Mouse (Mus musculus) urinary bladder, postnatal 36 days (tissue): ENCODE measurements around the gene Fbxo36.
A peak's percentile ranks its signal among the peaks of the same experiment; 100 is the strongest.

Experiments used
- DNase-seq, 2 experiments: peaks; one replicate each; pipeline ENCODE4 v3.0.0; 2022; ENCODE audit warnings: low spot score in 2 of 2, mixed read lengths in 1 of 2

Gene Fbxo36

DNA sequence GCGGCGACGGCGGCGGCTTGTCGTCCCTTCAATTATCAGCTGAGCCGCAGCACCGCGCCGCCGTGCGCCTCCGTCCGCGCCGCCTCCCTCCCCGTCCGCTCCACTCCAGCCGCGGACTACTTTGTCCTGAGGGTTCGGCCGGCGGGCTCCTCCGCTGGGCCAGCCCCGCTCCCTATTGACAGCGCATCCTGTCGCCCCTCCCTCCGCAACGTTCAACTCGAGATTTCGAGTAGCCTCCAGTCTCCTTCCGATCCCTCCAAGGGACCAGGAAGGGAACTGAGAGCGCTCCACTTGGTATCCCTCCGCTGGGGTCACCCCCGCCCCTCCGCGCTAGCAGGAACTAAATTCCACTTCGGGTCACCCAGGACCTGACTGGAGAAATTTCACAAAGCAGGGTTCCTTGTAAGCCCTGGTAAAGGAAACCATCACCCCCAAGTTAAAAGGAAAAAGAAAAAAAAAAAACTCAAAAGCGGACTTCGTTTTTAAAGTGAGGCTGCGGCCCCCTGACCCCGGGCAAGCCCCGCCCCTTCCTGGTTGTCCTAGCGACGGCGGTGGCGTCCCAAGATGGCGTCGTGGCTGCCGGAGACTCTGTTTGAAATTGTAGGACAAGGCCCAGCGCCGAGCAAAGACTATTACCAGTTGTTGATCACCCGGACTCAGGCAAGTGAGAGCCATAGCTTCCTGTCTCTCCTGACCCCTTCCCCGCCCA lies at the start of gene Fbxo36:
Gene Fbxo36 (plus strand): TSS at position 533 of the 709 bp plus-strand sequence.
- DNase-seq: peak; percentile 87 to 92

DNA sequence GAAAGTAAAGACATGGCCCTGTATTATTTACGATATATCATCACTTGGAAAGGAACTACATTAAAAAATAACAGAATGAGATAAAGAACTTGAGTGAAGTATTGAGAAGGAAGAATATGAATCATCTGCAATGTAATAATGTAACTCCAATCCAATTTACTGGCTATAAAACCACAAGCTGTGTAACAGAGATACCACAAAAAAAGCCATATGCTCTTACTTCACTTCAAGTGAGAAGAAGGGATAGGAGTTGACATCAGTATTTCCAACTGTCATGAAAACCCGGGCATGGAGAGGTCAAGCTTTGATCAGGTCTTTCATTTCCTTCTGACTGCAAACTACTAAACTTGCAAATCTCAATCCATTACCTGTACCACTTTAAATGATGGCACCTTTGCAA lies 48.2 kb upstream of the Fbxo36 start:
- DNase-seq: no peak

- DNase-seq: no peak
Observed at GRCm38 (mm10) chr1:84795335-84795734, 44.3 kb upstream of the Fbxo36 start.

- no peak for DNase-seq
Observed at GRCm38 (mm10) chr1:84799166-84799565, 40.5 kb upstream of the Fbxo36 start.

DNA sequence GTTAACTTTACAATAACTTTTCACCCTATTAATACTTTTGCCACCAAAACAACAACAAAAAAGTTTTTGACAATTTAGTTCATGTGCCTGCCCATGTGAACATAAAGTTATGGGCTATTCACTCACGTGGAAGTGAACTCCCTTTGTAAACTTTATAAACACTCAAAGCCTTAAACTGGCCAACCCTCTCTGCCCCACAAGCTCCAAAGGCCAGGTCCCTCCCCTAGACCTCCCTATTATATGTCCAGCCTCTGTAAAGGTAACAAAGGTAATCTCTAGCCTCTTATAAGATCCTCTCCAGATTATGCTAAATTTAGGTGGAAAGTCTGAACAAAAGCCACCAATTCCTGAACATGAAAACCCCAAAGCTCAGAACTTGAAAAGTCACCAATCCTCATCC lies 35.9 kb upstream of the Fbxo36 start:
- no peak for DNase-seq

DNA sequence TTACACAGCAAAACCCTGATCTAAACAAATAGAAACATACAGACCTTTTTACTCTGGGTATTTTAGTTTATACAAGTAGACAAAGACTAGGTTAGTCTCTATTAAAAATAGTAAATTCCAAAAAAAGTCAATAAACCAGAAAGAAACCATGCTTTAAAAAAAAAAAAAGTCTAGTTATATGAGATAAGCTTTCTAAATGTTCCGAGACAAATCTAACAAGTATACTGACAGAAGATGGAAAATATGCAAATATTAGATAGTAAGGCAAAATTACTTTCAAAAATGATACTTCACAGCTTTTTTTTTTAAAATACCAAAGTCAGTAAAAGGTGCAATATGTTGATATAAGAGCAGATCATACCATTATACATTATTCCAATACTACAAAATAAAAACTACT lies 22.0 kb upstream of the Fbxo36 start:
- DNase-seq: no peak

DNA sequence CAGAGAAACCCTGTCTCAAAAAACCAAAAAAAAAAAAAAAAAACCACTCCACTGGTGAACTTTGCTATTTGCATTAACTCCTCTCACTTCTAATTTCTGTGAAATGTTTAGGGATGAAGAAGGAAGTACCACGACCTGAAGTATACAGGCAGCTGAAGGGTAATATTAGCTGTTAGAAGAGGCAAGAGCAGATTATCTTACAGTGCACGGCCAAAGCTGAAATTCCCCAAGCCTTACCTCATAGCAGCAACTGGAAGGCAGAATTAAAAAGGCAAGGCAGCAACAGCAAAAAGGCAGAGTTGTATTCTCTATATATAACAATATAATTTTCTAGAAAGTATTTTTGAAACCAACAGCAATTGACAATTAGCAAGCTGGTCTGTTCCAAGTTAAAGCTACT lies 14.6 kb upstream of the Fbxo36 start:
- DNase-seq: no peak

- DNase-seq: no peak
Observed at GRCm38 (mm10) chr1:84837523-84838145, 2.0 kb upstream of the Fbxo36 start.

- no peak for DNase-seq
Observed at GRCm38 (mm10) chr1:84838156-84838555, 1.5 kb upstream of the Fbxo36 start.

DNA sequence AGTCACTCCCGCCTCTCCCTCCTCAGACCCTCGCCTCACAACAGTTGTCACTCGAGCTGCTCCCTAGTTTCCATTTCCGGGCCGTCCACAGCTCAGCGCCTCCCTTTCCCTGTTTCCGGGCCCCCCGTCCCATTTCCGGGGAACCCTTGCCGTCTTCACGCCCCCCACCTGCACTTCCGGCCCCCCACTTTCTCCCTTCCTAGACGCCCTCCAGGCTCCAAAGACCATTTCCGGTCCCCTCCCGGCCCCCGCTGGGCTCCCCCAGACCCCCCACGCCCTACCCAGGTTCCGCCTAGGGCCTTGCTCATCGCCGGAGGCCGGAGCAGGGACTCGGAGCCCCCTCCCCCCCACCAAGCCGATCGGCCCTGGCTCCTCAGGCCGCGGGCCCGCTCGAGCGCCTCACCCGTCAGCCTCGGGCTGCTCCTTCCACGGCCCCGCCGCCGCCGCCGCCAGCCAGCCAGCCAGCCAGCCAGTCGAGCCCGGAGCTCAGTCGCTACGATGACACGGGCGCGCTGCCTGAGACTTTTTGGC lies 955 bp upstream of the Fbxo36 start:
- DNase-seq: peak; percentile 57 to 69

GRCm38 (mm10) chr1:84840018-84840664 lies 500 bp downstream of the Fbxo36 start, which contains the start of gene Trip12:
Trip12 (minus strand) TSS chr1:84840516.
- DNase-seq: no peak

DNA sequence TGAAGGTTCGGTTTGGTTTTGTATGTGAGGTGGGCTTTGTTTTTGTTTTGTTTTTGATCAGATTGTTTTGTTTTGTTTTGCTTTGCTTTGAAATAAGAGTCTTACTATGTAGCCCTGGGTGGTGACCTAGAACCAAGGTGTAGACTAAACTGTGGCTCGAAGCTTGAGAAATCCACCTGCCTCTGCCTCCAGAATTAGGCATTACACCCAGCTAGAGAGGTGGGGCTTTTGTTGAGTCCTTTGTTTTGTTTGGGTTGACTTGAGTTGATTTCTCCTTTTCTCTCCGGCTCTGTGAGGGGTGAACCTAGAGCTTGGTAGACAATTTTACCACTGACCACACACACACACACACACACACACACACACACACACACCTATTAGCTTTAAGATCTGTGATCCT lies 1.4 kb downstream of the Fbxo36 start:
- no peak for DNase-seq

- no peak for DNase-seq
Observed at GRCm38 (mm10) chr1:84843366-84843765, 3.7 kb downstream of the Fbxo36 start.

DNA sequence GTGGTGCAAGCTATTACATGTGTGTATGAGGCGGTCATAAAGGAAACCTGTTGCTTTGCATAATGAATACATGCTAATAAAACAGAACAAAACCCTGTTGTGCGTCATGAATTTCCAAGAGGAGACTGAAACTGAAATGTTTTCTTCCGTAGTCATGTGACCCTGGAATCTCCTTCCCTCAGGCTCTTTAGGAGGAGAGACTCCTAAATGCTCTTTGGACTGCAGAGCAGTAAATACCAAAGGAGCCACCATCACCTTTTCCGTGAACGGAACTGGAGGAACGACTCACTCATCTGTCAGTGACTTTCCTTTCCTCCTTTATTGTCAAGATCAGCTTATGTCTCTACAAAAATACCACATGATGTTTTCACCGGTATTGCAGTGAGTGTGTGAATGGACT lies 8.1 kb downstream of the Fbxo36 start:
- DNase-seq: no peak

DNA sequence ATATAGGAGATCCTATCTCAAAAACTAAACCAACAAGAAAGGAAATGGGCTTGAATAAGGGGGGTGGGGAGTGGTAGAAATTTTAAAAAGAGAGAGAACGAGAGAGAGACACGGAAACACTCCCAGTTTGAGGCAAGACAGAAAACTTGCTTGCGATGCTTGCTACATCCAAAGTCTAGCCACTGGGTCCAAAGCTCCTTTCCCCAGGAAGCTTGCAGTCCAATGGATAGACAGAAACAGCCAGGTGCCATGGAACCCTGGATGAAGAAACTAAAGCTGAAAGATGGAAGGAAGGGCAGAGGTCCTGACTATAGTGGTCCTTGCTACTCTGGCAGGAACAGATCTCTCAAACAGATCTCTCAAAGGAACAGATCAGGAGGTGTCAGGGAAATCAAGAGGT lies 8.7 kb downstream of the Fbxo36 start:
- no peak for DNase-seq

GRCm38 (mm10) chr1:84848801-84849455 lies 9.3 kb downstream of the Fbxo36 start:
- no peak for DNase-seq

DNA sequence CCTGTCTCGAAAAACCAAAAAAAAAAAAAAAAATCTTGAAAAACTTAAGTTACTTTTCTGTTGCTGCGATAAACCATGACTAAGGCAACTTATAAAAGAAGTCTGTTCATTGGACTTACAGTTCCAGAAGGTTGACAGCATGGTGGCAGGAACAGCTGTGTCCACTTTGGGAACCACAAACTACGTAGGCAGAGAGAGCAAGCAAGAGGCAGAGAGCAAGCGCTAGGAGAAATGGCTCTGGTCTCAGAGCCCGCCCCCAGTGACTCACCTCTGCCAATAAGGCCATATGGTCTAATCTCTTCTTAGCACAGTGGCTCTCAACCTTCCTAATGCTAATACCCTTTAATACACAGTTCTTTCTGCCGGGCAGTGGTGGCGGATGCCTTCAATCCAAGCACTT lies 10.2 kb downstream of the Fbxo36 start:
- no peak for DNase-seq

DNA sequence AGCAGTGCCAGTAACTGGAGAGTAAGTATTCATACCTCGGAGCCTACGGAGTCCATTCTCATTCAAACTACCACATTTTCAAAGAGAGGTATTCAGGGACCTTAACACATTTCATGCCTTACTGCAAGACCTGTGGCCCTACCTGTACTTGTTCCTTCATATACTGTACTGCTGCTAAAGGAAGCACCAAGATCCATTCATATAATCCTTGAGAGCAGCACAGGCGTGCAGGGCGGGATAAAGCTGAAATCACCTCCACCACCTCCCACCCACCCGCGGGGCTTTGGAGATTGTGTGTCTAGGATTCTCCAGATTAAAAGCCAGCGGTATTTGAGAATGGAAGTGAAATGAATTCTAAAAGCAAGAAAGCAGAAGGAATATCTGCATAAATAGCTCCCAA lies 10.8 kb downstream of the Fbxo36 start:
- no peak for DNase-seq

GRCm38 (mm10) chr1:84851512-84852235 lies 12.0 kb downstream of the Fbxo36 start:
- no peak for DNase-seq

DNA sequence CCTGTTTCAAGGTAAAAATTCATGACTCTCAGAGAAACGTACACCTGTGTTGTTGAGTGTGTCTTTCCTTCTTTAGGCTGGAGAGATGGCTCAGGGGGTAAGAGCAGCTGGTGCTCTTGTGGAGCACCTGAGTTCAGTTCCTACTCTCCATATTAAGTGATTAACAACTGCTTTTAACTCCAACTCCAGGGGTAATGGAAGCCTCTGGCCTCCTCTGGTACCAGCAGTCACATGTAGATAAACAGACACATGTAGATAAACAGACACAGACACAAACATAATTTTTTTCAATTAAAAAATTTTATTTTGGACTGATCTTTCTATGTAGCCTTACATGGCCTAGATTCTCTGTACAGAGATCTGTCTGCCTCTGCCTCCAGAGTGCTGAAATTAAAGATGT lies 14.1 kb downstream of the Fbxo36 start:
- no peak for DNase-seq

GRCm38 (mm10) chr1:84854966-84855365 lies 15.3 kb downstream of the Fbxo36 start:
- DNase-seq: no peak

DNA sequence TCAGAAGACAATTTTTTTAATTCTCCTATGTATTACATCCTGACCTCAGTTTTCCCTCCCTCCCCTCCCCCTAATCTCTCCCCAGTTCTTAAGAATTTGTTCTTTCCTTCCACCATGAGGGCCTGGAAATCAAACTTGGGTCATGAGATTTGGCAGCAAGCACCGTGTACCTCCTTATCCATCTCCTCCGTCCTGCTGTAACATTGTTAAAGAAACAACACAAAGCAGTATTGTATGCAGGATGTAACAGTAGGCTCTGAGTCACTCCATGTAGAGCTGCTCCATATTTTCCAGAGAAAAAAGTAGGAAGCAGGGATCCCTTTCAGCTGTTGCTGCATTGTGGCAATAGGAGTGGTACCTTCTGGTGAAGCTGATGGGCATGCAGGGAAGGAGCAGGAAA lies 16.1 kb downstream of the Fbxo36 start:
- no peak for DNase-seq
